Mouse (Mus musculus): ENCODE measurements around the gene Klk8.

DNA sequence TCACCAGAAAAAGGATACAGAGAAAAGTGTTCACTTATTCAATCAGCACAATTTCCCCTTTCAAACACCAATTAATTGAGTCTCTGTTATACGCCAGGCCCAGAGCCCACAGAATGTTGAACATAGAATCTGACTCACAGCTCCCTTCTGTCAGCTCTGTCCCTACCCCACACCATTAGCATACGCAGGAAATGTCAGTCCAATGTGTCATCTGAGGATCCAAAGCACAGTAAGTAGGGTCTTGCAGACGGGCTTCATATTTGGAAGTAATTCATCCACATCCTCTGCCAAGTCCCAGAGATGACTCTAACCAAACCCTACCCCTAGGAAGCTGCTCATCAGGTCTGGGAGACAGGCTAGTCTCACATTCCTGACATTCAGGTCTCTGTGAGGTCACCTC lies 9.3 kb upstream of the Klk8 start:
- TF ChIP-seq CTCF (IDR thresholded peaks at IDR 0.05; ENCODE audit: low read depth, low read length) (no peak), POLR2A (IDR thresholded peaks at IDR 0.05; ENCODE audit: insufficient read depth, low read length) (no peak), EP300 (IDR thresholded peaks at IDR 0.05; ENCODE audit: insufficient read depth, low read depth, low read length) (no peak)
